Mouse (Mus musculus): ENCODE measurements around the gene Myt1.

DNA sequence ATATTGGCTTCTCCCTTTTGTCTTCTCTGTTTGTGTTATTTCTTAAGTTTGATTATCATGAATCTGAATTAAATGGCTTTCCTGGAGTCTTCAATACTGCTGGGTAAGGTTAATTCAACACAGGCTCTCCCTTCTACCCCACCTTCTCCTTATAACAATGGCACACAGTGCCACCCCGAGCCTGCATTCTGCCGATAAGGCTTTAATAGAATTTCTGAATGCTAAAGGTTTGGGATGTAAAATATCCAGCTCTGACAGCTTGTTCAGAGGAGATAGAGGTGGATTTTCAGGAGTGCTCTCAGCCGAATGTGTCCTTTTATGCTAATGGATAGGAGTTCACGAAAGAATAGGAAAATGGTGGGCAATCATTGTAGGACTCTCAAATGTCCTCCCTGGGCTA is 2.1 kb downstream of the Myt1 start:
- TF ChIP-seq HCFC1 (IDR thresholded peaks at IDR 0.05; ENCODE audit: borderline replicate concordance, insufficient read depth, low read length) (no peak), ZNF384 (IDR thresholded peaks at IDR 0.05; ENCODE audit: low read depth, low read length) (no peak), MAFK (IDR thresholded peaks at IDR 0.05; ENCODE audit: insufficient read depth, low read depth, low read length) (no peak), ZC3H11A (IDR thresholded peaks at IDR 0.05; ENCODE audit: borderline replicate concordance, low read depth, low read length) (no peak)

All from ES-E14 (cell line).